Mouse (Mus musculus) gastrocnemius, adult 18-20 months (tissue): ENCODE data around the gene Scand1. TPM values are rescaled to one million over a fixed set of nuclear protein-coding genes. Genes with fewer than 3 reads are reported as not detected.

Experiments used
- microRNA-seq: library from miRNA; unstranded; fragments of <30 nt; microRNA quantifications from one replicate; pipeline ENCODE4 v1.2.0, GENCODE M21; 2021
- total RNA-seq, 2 experiments: library from RNA; stranded (reverse); gene quantifications; 2 replicates each; pipeline ENCODE4 v1.2.3; 2021

Gene Scand1
- total RNA-seq, 2 experiments from 2014 or later, result 64.7 to 64.8 TPM

Small RNAs within 50 kb of the gene (microRNA-seq; reads per million reads assigned to microRNA genes)
- gene Gm22759, result not detected

Other genes with a start within 250 kb of the Scand1 start
- under 1 TPM; 0.36 to 0.91 TPM for gene Spag4, start 247.5 kb downstream of the Scand1 start, total RNA-seq
- gene Cpne1, start 200.7 kb downstream of the Scand1 start, total RNA-seq, result 1 to 10 TPM; 7.4 to 9.5 TPM
- gene Rbm12, start 200.7 kb downstream of the Scand1 start, total RNA-seq, result 1 to 10 TPM; 5.5 to 7.0 TPM
- 1 to 10 TPM; 3.0 to 5.8 TPM for gene Gm28036, start 185.6 kb downstream of the Scand1 start, total RNA-seq
- gene Romo1, start 168.7 kb downstream of the Scand1 start, total RNA-seq, result 100 to 1,000 TPM; 246 to 250 TPM
- 10 to 100 TPM; 75.7 to 77.7 TPM for gene Nfs1, start 168.5 kb downstream of the Scand1 start, total RNA-seq
- 100 to 1,000 TPM in 1 of 2 experiments, 10 to 100 TPM in 1; 89.8 to 104 TPM for gene Rbm39, start 132.5 kb downstream of the Scand1 start, total RNA-seq
- 10 to 100 TPM; 30.0 to 32.8 TPM for gene Phf20, start 116.2 kb downstream of the Scand1 start, total RNA-seq
- gene Cnbd2, start 405 bp downstream of the Scand1 start, total RNA-seq, result 1 to 10 TPM in 1 of 2 experiments, under 1 TPM in 1; 0.89 to 1.0 TPM
- 1 to 10 TPM; 4.6 to 4.8 TPM for gene Epb41l1, start 108.2 kb upstream of the Scand1 start, total RNA-seq
- gene Aar2, start 234.9 kb upstream of the Scand1 start, total RNA-seq, result 10 to 100 TPM; 22.9 to 23.0 TPM